Mouse (Mus musculus) thymus, adult 2 months (tissue): ENCODE results near the gene Hmg20b. TPM values are rescaled to one million over a fixed set of nuclear protein-coding genes. Genes with fewer than 3 reads are reported as not detected.

Source experiments
- DNase-seq: peaks from one replicate; pipeline ENCODE4 v3.0.0; 2021
- H3K27ac ChIP-seq: fragments of 200-500 bp; 2 replicates; pipeline ENCODE4 v1.5.1; 2012; ENCODE audit warnings: low read length, control low read depth; ENCODE audit not compliant: control insufficient read depth, insufficient read depth
- H3K27me3 ChIP-seq: fragments of 200-500 bp; 2 replicates; pipeline ENCODE4 v1.6.1; 2012; ENCODE audit warnings: mild to moderate bottlenecking, low read length, moderate library complexity, mixed read lengths; ENCODE audit not compliant: control insufficient read depth, insufficient read depth
- H3K36me3 ChIP-seq: fragments of 200-500 bp; 2 replicates; pipeline ENCODE4 v1.6.1; 2012; ENCODE audit warnings: mild to moderate bottlenecking, low read length, moderate library complexity; ENCODE audit not compliant: control insufficient read depth, insufficient read depth
- H3K4me1 ChIP-seq: fragments of 200-500 bp; replicated peaks from 2 replicates; pipeline ENCODE4 v1.6.1; 2012; ENCODE audit warnings: low read length; ENCODE audit not compliant: control insufficient read depth, insufficient read depth
- H3K4me3 ChIP-seq: fragments of 200-500 bp; 2 replicates; pipeline ENCODE4 v1.5.1; 2012; ENCODE audit warnings: mild to moderate bottlenecking, low read length, control low read depth, moderate library complexity; ENCODE audit not compliant: control insufficient read depth, insufficient read depth
- CTCF ChIP-seq: fragments of 200-500 bp; IDR thresholded peaks from 2 replicates; pipeline ENCODE4 v1.5.1; 2012; ENCODE audit warnings: mild to moderate bottlenecking, control low read depth, low read length, moderate library complexity, borderline replicate concordance; ENCODE audit not compliant: control insufficient read depth, poor library complexity, insufficient read depth; ENCODE audit errors: extremely low read depth
- POLR2A ChIP-seq: fragments of 200-500 bp; IDR thresholded peaks from 2 replicates; pipeline ENCODE4 v1.6.1; 2012; ENCODE audit warnings: mild to moderate bottlenecking, low read length, control low read depth, moderate library complexity; ENCODE audit not compliant: control insufficient read depth, poor library complexity, insufficient read depth; ENCODE audit errors: extremely low read depth
- WGBS: fragments of 180-500 bp; shearing (Covaris S2); methylation state at CpG from one replicate; pipeline ENCODE4 v1.1.7; 2018; 5-methylcytosine and 5-hydroxymethylcytosine counted together
- polyA plus RNA-seq: library from polyadenylated mRNA; depleted of rRNA; stranded (reverse); fragments of >200 nt; gene quantifications from 2 replicates; pipeline ENCODE4 v1.2.3, GENCODE M21; 2012

Hmg20b gene
- polyA plus RNA-seq, 1 experiment: 199 TPM

DNA sequence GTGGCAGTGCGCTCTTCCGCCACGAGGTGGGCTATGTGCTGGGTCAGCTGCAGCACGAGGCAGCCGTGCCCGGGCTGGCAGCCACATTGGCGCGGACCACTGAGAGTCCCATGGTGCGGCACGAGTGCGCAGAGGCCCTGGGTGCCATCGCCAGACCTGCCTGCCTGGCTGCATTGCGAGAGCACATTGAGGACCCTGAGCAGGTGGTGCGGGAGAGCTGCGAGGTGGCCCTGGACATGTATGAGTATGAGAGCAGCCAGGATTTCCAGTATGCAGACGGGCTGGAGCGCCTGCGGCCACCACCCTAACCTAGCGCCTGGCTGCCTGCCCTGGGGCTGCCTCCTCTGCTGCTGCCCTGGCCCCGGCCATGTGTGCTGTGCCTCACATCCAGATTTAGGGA is 37.4 kb upstream of the Hmg20b start:
- TF ChIP-seq POLR2A (no peak), CTCF (no peak)
- WGBS: 98% methylated on average over 20 of the region's 20 CpGs
- H3K27me3 ChIP-seq: no peaks in the 10 kb centered on the region
- peaks cover 10% of the 10 kb centered on the region for H3K36me3 ChIP-seq
- H3K4me1 ChIP-seq: peaks cover 16% of the 10 kb centered on the region
- no peak for DNase-seq
- H3K4me3 ChIP-seq: no peak overlapping the region
- H3K27ac ChIP-seq: no peak overlapping the region

DNA sequence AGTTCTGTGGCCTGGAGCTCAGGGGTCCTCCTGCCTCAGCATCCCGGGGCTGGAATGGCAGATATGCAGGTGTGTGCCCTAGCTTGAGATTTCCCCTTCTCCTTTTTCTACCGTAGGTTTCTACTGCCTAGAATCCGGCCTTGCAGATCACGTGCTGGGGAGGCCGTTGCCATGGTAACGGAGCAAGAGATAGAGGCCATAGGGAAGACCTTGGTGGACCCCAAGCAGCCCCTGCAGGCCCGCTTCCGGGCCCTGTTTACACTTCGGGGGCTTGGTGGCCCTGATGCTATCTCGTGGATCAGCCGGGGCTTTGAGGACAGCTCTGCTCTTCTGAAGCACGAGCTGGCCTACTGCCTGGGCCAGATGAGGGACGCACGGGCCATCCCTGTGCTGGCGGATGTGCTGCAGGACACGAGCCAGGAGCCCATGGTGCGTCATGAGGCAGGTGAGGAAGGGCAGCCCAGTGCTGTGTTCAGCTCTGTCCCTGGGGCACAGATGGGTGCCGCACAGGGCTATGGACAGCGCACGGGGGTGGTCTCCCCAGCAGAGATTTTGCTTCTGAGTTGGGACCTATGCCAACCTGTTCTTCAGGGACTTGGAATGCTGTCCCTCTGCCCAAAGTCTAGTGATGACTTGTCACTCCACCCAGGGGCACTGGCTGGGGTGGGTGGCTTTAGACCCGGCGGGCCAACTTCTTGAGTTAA is 35.5 kb upstream of the Hmg20b start:
- Histone ChIP-seq H3K27ac (no peak overlapping the region), H3K4me1 (peaks cover 21% of the 10 kb centered on the region), H3K36me3 (peaks cover 10% of the 10 kb centered on the region), H3K27me3 (no peaks in the 10 kb centered on the region), H3K4me3 (no peak overlapping the region)
- 87% methylated on average over 22 of the region's 22 CpGs for WGBS
- TF ChIP-seq CTCF (no peak), POLR2A (no peak)
- DNase-seq: no peak

DNA sequence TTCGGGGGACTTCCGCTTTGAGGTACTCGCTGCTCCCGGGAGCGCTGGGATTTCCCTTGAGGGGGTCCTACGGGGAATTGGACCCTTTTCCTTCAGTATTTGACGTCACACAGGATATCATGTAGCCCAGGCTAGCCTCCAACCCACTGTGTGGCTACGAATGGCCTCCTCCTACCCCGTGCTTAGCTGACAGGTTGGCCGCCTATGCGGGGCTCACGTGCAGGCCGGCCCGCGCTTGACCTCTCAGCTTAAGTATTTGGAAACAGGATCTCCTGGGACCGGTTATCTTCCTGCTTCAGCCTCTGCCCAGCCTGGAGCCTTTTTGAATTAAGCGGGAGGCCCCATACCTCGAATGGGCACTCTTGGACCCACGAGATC is 34.3 kb upstream of the Hmg20b start:
- DNase-seq: no peak
- Histone ChIP-seq H3K36me3 (peaks cover 10% of the 10 kb centered on the region), H3K4me3 (peak overlapping the region; percentile 68), H3K27me3 (no peaks in the 10 kb centered on the region), H3K27ac (peak overlapping the region; percentile 17; the same call in 1 of the 2 replicates), H3K4me1 (peaks cover 21% of the 10 kb centered on the region)
- TF ChIP-seq CTCF (no peak), POLR2A (no peak)
- WGBS: under 1% methylated on average over 19 of the region's 19 CpGs

DNA sequence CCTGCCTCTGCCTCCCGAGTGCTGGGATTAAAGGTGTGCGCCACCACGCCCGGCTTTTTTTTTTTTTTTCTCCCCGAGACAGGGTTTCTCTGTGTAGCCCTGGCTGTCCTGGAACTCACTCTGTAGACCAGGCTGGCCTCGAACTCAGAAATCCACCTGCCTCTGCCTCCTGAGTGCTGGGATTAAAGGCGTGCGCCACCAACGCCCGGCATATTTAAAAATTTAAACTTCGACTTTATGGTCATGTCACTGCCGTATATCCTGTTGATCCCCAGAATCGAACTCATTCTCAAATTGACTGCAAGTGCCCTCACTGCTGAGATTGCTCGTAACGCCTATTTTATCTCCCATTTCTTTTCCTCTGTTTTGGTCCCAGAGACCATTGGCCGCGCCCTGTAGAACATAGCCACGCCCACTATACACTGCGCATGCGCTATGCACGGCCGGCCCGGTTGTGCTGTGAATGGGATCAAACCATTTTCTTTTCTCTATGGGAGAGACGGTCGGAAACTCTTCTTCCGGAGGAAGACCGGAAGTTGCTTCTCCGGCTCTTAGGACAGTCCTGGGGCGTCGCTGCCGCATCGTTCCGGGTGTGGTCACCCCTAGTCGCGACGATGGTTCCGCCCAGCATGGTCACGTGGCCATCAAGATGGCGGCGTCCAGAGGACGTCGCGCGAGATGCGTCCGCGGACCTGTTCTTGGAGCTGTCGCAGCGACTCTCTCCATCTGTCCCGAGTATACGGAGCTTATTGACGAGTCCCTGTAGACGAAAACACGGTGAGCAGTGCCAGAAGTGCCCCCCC is 33.7 kb upstream of the Hmg20b start, which contains the start of the genes Dohh and Gm48551:
Gene Dohh (plus strand): TSS at position 627 of the 803 bp plus-strand sequence.
Gene Gm48551 (plus strand): TSS at position 665 of the 803 bp plus-strand sequence.
- H3K36me3 ChIP-seq: peaks cover 10% of the 10 kb centered on the region
- H3K4me3 ChIP-seq: peak within 1 kb of the TSS; percentile 68
- peak; percentile 72; the same call in 1 of the 2 replicates for TF ChIP-seq POLR2A
- no peak; the same call in 1 of the 2 replicates for TF ChIP-seq CTCF
- peak; percentile 96 for DNase-seq
- WGBS: 8% methylated on average over 54 of the region's 54 CpGs
- no peaks in the 10 kb centered on the region for H3K27me3 ChIP-seq
- peaks cover 24% of the 10 kb centered on the region for H3K4me1 ChIP-seq
- H3K27ac ChIP-seq: peak within 1 kb of the TSS; percentile 17

DNA sequence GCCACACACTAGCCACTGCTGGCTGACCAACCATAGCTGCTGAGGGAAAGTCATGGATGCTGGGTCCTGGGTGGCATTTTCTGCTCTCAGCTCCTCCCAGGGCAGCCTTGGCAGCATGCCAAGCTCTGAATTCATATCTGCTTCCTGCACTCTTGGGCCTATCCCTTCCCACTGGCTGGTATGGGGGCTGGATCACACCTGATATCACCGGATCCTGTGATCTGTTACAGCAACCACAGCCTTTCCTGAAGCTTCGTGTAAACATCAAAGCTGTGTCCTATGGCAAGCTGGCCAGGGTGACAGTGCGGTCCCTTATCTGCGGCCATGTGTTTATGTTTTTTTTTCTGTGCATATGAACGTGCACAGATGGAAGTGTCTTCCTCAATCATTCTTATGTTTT is 31.8 kb upstream of the Hmg20b start:
- DNase-seq: no peak
- 4% methylated on average over 5 of the region's 5 CpGs for WGBS
- peak overlapping the region; percentile 6; the same call in 1 of the 2 replicates for H3K27ac ChIP-seq
- H3K27me3 ChIP-seq: no peaks in the 10 kb centered on the region
- no peak for TF ChIP-seq CTCF
- H3K4me3 ChIP-seq: no peak overlapping the region
- peaks cover under 1% of the 10 kb centered on the region; the same call in 1 of the 2 replicates for H3K36me3 ChIP-seq
- peaks cover 34% of the 10 kb centered on the region for H3K4me1 ChIP-seq

DNA sequence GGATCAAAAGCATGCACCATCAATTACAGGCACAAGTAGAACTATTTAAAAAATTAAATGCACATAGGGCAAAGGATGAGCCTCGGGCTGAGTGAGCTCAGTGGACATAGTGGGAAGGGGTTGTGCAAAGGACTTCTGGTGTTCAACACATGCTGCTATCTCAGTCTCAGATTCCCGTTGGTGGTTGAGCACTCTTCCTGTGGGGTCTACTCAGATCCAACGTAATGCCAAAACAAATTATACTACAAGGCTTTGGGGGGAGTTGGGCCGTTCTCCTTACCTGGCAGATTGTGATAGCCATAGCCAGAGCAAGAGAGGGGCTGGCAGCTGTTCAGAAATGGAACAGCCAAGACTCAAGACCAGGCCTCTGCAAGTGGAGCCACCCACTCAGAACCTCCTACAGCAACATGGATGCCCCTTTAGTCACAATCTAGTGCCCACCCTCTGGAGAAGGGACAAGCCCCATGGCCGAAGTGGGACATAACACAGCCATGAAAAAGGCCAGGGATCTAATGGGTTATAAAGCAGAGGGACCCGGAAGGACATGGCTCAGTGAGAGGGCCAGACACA is 29.6 kb upstream of the Hmg20b start:
- no peak for DNase-seq
- peaks cover 32% of the 10 kb centered on the region for H3K4me1 ChIP-seq

More for the DNA sequence above, 29.6 kb upstream of the Hmg20b start:
- TF ChIP-seq POLR2A (no peak), CTCF (no peak)
- Histone ChIP-seq H3K36me3 (no peaks in the 10 kb centered on the region), H3K27ac (no peak overlapping the region), H3K4me3 (no peak overlapping the region), H3K27me3 (no peaks in the 10 kb centered on the region)
- WGBS: 75% methylated on average over 6 of the region's 6 CpGs
